Mouse (Mus musculus) layer of hippocampus, adult 9-10 months (tissue): ENCODE results near the gene Parn.
"Not testable (repeated sequence)": the region's sequence is repeated elsewhere in the genome, so short reads cannot be mapped to it uniquely, and the experiment has no call there.

Experiments used
- DNase-seq: peaks from one replicate; pipeline ENCODE4 v3.0.0; 2022; ENCODE audit warnings: low spot score

Gene Parn

DNA sequence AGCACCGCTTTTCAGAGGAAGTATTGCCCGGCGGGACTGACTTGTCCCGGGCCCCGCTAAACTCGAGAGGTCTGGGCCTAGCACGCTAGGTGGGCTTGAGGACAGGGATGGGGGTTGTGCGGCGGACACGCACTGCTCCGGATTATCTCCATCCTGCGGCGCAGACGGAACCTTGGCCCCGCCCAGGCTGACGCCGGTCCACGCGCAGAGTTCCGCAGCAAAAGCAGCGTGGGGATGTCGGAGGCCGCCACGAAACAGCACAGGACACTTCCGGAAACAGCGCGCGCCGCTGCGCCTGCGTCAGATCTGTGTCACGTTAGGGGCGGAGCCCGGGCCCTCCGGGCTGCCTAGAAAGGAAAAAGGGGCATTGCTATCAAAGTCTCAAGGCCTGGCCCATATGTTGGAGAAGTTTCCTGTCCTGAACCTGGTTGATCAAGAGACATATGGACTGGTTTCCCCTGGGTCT is at the start of gene Parn:
TSS of gene Parn (minus strand) at position 293 of the 466 bp plus-strand sequence.
- DNase-seq: peak; percentile 76

DNA sequence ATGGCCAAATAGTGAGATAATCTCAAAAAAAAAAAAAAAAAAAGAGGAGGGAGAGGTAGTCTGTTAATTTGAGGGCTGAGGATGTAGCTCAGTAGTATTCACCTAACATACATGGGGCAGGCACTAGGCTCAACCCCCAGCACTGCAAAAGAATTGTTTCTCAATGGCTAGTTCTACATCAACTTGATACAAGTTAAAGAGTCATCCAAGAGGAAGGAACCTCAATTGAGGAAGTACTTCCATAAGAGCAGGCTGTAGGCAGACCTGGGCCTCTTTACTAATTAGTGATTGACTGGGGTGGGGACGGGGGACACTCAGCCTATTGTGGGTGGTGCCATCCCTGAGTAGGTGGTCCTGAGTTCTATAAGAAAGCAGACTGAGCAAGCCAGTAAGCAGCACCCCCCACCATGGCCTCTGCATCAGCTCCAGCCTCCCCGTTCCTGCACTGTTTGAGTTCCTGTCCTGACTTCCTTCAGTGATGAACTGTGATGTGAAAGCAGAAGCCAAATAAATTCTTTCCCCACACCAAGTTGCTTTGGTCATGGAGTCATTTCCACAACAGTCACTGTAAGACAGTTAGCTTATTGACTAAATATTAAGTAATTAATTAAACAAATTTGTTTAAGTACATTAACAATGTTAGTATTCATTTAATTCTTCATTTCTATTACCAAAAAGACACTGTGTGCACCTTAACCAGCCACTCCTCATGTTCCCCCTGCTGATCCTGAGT is 49.0 kb upstream of the Parn start:
- DNase-seq: no peak

DNA sequence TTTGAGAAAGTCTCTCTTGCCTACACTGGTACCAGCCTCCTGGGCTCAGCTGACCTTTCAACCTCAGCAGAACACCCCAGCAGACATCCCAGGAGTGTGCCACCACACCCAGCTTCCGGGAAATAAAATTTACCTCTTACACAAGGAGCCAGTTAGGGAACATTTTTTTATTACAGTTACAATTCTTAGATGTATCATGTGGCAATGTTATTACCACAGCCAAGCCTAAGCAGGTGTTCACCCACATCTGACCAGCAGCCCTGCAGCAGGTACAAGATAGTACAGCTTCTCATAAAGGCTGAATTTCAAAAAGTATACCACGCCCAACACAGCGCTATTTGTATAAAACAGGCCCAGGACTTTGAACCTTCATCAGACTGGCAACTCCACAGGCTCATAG is 46.9 kb upstream of the Parn start:
- DNase-seq: no peak

DNA sequence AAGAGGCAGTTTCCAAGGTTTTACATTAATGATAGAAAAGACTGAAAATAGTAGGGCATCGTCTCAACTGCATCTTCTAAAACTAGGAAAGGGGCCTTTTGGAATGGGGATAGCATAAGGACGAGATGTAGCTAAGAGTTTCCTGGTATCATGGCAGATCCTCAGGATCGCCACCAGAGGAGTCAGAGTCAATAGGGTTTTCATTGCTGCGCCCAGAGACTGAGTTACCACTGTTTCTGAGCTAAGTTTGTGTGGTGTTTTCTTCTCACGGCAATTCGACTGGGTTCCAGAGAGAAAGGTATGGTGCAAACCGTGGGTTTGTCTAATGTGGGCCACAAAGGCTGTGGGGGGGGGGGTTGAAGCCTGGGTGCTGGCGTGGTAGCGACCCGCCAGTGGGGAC is 36.7 kb upstream of the Parn start:
- no peak for DNase-seq

DNA sequence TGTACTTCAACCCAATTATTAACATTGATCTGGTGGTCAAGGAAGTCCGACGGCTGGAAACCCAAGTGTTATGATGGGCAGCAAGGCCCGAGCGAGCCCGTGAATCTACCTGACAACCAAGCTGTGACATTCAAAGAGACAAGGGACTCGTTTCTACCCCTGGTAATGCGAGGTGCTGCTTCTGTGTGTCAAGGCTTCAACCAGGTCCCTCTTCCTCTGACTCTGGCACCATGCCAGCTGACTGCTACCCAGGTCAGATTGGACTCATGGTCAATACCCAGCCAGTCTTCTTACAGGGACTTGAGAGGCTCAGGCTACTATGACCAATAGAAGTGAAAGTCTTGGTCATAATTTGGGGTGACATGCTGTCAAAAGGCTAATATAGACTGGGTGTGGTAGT is 34.2 kb upstream of the Parn start:
- DNase-seq: no peak

GRCm38 (mm10) chr16:13698998-13699397 is 31.0 kb upstream of the Parn start:
- DNase-seq: no peak

GRCm38 (mm10) chr16:13678601-13679319 is 10.8 kb upstream of the Parn start:
- DNase-seq: no peak

GRCm38 (mm10) chr16:13674511-13674910 is 6.5 kb upstream of the Parn start:
- no peak for DNase-seq

DNA sequence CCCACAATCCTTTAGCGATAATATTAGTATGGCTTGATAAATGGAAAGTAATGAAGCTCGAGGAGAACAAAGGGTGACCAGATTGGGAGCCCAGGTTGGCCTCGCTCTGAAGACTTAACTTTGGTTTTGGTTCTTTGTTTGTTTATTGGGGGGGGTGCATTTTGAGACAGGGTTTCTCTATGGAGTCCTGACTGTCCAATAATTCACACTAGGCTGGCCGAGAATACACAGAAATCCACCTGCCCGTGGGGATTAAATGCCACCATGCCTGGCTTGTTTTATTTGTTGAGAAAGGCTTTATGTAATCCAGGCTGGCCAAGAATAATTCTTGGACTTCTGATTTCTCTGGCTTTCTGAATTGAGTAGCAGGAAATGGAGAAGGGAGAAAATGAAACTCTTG is 5.1 kb upstream of the Parn start:
- DNase-seq: no peak

GRCm38 (mm10) chr16:13672386-13672898 is 4.5 kb upstream of the Parn start:
- no peak for DNase-seq

DNA sequence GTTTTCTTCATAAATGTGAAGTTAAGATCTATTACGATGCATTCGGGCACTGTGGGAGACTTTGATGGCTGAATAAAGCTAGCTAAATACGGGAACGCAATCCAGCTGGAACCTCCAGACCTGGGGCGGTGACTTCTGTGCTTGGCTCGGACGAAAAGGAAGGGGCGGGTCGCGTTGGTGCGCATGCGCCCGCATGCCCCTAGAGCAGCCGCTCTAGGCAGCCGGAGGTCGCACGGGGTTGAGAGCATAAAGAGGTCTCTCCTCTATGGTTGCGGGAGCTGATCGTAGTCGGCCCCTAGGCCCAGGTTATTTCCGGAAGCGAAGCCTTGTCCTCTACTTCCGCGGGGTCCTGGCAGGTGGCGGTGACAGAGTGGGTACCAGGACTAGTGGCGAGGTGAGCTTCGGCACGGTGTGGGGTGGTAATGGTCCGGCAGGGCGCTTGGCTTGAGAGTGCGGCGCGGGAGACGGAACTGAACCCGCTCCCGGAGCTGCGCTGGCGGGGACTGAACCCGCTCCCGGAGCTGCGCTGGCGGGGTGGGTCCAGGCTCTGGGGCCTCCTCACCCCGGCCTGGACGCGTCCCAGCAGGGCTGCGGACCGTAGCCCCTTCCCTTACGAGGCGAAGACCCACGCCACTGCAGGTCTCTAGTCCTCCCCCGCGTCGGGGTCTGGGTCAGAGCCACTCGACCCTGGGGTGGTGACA is 3.9 kb upstream of the Parn start, which contains the start of the genes Bfar and 3110001I22Rik:
TSS of gene Bfar (plus strand) at position 174 of the 701 bp plus-strand sequence.
TSS of gene 3110001I22Rik (plus strand) at position 245 of the 701 bp plus-strand sequence.
- DNase-seq: peak; percentile 63

- DNase-seq: not testable (repeated sequence)
Observed at GRCm38 (mm10) chr16:13670896-13671295, 2.9 kb upstream of the Parn start.

DNA sequence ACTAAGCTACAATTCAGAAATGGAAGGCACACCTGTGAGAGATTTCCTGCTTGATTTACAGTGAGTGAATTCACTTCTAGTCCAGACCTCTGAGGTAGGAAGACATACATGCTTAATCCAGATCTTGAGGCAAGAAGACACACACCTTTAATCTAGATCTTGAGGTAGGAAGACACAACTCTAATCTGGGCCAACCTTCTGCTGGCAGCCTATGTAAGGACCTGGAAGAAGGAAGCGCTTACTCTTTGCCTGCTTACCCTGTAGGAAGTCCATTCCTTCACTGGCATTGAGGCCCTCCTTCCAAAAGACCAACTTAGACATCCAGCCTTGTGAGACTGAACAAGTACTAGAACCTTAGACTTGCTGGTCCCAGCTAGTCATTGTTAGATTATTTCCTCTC is 1.3 kb upstream of the Parn start:
- no peak for DNase-seq

- DNase-seq: no peak
Observed at GRCm38 (mm10) chr16:13668402-13669108, 585 bp upstream of the Parn start.

DNA sequence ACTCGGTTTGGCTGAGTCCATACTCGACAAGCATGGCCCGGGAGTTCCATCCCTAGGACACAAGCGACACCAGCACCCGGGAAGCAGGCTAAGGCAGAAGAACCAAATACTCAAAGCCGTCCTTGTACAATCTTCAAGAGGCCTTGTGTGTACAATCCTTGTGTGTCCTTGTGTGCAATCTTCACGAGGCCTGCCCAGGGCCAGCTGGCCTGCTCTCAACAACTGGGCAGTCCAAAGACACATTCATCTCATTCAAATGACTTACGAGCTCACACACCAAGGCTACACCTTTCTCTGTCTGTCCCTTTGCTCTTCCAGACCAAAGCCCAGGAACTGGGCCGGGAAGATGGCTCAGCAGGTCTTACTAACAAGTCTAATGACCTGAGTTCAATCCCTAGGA is 7.2 kb downstream of the Parn start:
- DNase-seq: no peak

GRCm38 (mm10) chr16:13658886-13659285 is 9.1 kb downstream of the Parn start:
- no peak for DNase-seq

DNA sequence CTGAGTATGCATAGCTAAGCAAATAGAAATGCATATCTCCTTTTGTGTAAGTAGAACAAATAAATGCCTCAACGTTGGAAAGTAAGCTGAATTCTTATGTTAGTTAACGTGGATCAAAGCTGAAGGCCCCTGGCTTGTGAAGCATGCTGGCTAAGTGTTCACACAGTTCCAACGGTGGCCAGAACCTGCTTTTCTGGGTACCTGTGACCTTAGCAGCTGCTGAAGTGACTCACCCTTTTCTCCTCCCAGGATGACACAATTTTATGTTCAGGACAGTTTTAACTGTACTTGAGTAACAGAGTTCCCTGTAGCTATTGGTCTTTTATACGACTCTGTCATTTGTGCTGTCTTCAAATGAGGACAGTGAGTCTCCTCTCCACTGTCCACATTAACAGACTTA is 22.0 kb downstream of the Parn start:
- DNase-seq: no peak

GRCm38 (mm10) chr16:13644474-13644873 is 23.5 kb downstream of the Parn start:
- DNase-seq: no peak

DNA sequence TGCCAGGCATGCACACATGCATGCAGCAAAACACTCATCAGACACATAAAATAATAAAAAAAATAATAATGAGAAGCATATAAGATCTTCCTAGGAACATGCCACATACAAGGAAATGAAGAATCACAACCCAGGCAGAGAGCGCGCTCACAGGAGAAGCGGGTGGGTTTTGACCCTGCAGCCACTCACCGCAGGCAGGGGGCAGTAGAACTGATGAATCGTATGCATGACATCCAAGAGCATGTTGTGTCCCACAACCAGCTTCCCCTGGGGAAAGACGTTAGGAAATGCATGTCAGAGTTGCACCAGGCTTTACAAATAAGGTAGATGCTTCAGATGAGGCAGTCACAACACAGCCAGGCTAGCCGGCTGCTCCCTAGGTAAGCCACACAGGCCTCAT is 27.9 kb downstream of the Parn start:
- no peak for DNase-seq

DNA sequence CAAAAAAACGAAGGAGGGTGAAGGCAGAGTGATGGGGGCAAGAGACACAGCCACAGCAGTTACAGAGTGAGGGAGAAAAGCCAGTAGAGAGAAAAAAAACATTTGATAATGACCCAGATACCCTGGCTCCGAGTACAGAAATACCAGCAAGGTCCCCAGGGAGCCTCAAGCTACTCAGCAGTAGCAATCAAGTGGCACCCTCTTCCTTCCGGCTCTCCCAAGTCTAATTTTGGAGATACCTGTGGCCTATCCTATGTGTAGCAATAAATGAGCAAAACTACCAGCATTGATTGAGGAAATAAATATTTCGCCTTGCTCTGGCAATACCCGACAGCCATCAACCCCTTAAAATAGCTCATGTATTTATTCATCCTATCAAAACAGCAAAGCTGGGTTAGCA is 28.5 kb downstream of the Parn start:
- no peak for DNase-seq

GRCm38 (mm10) chr16:13638198-13638597 is 29.8 kb downstream of the Parn start:
- DNase-seq: not testable (repeated sequence)

DNA sequence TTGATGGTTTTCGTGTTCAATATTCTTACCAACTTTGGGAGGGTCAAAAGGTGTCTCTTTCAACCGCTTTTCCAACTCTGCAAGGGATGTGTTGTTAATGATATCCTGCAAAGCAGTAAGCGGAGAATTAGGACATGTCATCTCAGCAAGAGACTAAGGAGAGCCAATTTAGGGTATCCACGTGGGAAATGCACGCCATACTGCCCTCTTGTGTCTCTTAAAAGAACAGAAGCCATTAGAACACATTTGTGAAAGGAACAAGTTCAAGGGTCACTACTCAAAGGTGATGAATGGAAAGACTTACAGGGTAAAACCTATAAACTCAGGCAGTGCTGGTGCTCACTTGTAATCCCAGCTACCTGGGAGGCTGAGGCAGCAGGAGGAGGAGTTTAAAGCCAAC is 39.6 kb downstream of the Parn start:
- no peak for DNase-seq
